Mouse (Mus musculus): ENCODE results near the gene Pkp1. TPM values are rescaled to one million over a fixed set of nuclear protein-coding genes. Genes with fewer than 3 reads are reported as not detected.
A peak's percentile ranks its signal among the peaks of the same experiment; 100 is the strongest.

Pkp1 gene
- 0.08 and 0.23 TPM in 2 replicates for polyA plus RNA-seq (2015; fragmentation: Nextera tagmentation; extraction: Ambion mirVana)

DNA sequence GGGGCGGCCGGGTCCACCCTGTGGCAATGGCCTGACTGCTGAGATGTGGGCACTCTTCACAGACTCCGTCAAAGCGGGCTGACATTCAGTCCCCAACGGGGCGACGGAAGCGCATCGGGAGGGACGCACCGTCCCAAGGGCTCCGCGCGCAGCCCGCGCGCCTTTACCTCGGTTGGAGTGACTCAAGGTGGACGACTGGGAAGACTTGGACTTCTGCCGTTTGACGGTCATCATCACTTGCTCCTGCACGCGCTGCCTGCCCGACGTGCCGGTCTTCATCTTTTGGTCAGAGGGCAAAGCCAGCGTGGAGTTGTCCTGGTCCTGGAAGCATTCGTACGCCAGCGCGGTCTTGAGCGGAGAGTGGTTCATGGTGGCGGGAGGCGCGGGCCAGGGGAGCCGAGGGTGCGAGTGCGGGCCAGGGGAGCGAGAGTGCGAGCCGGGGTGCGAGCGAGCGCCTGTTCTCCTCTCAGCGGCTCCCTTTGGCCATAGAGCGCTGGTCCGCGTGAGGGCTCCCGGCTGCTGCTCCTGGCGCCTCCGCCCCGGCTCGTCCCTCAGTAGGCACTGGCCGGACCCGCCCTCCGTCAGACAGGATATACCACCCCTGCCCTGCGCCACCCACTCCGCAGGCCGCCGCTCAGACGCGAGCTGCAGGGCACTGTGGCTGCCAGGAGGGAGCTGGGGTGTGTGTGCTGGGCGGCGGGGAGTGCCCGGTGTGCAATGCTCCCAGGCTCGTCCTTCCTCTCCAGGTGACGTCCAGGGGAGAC, at the start of gene Pkp1:
Pkp1 (minus strand) TSS at position 564 of the 764 bp plus-strand sequence.
- 1% methylated on average over 64 of the region's 67 CpGs for WGBS
- H3K4me1 ChIP-seq (replicated peaks), result peaks cover 11% of the 10 kb centered on the region
- H3K27ac ChIP-seq (replicated peaks), result no peak within 1 kb of the TSS
- no peak for ATAC-seq (ENCODE audit: low read depth)
- no peaks in the 10 kb centered on the region for H3K36me3 ChIP-seq
- H3K4me3 ChIP-seq, result peak within 1 kb of the TSS; percentile 27
- peak within 1 kb of the TSS; percentile 52 for H3K4me2 ChIP-seq
- H3K27me3 ChIP-seq, result peaks cover 81% of the 10 kb centered on the region
- H3K9me3 ChIP-seq, result no peaks in the 10 kb centered on the region
- H3K9ac ChIP-seq, result peak within 1 kb of the TSS; percentile 34; the same call in 1 of the 2 replicates

GRCm38 (mm10) chr1:135967739-135968138, 48.7 kb upstream of the Pkp1 start:
- Histone ChIP-seq H3K27ac (replicated peaks) (no peak overlapping the region), H3K9ac (no peak overlapping the region), H3K27me3 (no peaks in the 10 kb centered on the region), H3K4me1 (replicated peaks) (no peaks in the 10 kb centered on the region), H3K4me2 (no peak overlapping the region), H3K9me3 (no peaks in the 10 kb centered on the region), H3K36me3 (no peaks in the 10 kb centered on the region), H3K4me3 (no peak overlapping the region)
- no peak for ATAC-seq (ENCODE audit: low read depth)
- WGBS, result 82% methylated on average over 4 of the region's 4 CpGs

GRCm38 (mm10) chr1:135964561-135964960, 45.6 kb upstream of the Pkp1 start:
- Histone ChIP-seq H3K9ac (no peak overlapping the region), H3K27ac (replicated peaks) (no peak overlapping the region), H3K27me3 (no peaks in the 10 kb centered on the region), H3K4me1 (replicated peaks) (no peaks in the 10 kb centered on the region), H3K4me3 (no peak overlapping the region), H3K4me2 (no peak overlapping the region), H3K36me3 (no peaks in the 10 kb centered on the region), H3K9me3 (no peaks in the 10 kb centered on the region)
- no peak for ATAC-seq (ENCODE audit: low read depth)
- WGBS, result 67% methylated on average over 11 of the region's 11 CpGs

DNA sequence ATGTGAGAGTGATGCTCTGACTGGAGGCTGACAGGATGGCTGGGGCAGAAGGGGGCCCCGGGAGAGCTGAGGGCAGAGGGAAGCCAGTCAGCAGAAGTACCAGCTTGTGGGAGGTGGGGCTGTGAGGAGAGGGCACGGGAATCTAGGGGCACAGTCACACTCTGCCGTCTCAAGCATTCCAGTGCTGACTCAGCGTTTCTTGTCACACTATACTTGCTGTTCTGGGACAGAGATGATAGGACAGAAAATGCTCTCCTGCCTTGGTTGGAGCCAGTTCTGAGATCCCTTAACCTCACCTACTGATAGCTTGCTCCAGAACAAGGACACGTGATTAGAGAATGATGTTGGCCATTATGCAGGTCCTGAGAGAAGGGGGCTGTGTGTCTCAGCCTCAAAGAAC, 44.2 kb upstream of the Pkp1 start:
- Histone ChIP-seq H3K9ac (no peak overlapping the region), H3K9me3 (no peaks in the 10 kb centered on the region), H3K4me1 (replicated peaks) (no peaks in the 10 kb centered on the region), H3K4me2 (no peak overlapping the region), H3K36me3 (no peaks in the 10 kb centered on the region), H3K4me3 (no peak overlapping the region), H3K27me3 (no peaks in the 10 kb centered on the region), H3K27ac (replicated peaks) (no peak overlapping the region)
- ATAC-seq (ENCODE audit: low read depth), result no peak
- WGBS, result 80% methylated on average over 5 of the region's 5 CpGs

DNA sequence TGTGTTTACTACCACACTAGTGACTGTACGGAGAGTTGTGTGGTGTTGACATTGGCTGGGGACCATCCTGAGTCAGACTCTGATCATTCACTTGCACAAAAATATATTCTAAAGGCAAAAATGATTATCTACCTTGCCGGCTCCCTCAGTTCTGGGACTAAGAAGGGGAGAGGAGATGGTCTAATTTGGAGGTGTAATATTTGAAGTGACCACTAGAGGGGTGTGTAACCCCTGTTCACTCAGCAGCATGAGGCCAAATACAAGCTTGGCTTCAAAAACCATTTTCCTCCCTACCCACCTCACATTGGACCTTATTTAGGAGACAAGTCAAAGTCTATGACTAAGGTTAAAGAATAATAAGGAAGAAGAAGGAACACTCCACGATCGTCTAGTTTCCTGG, 39.5 kb upstream of the Pkp1 start:
- no peak overlapping the region for H3K27ac ChIP-seq (replicated peaks)
- 47% methylated on average over 4 of the region's 4 CpGs for WGBS
- ATAC-seq (ENCODE audit: low read depth), result no peak; the same call in 1 of the 2 replicates
- H3K9ac ChIP-seq, result no peak overlapping the region
- H3K36me3 ChIP-seq, result no peaks in the 10 kb centered on the region
- no peaks in the 10 kb centered on the region for H3K4me1 ChIP-seq (replicated peaks)
- H3K27me3 ChIP-seq, result peaks cover 4% of the 10 kb centered on the region; the same call in 1 of the 2 replicates
- H3K4me2 ChIP-seq, result no peak overlapping the region
- H3K9me3 ChIP-seq, result no peaks in the 10 kb centered on the region
- no peak overlapping the region for H3K4me3 ChIP-seq

GRCm38 (mm10) chr1:135948871-135949270, 29.9 kb upstream of the Pkp1 start:
- 62% methylated on average over 2 of the region's 2 CpGs for whole genome bisulfite sequencing
- Histone ChIP-seq H3K36me3 (no peaks in the 10 kb centered on the region), H3K27ac (replicated peaks) (no peak overlapping the region), H3K4me2 (no peak overlapping the region), H3K9ac (no peak overlapping the region), H3K4me1 (replicated peaks) (peaks cover under 1% of the 10 kb centered on the region; the same call in 1 of the 2 replicates), H3K4me3 (no peak overlapping the region), H3K9me3 (no peaks in the 10 kb centered on the region), H3K27me3 (peaks cover 4% of the 10 kb centered on the region; the same call in 1 of the 2 replicates)
- ATAC-seq (ENCODE audit: low read depth), result no peak

- H3K27me3 ChIP-seq, result peaks cover 12% of the 10 kb centered on the region; the same call in 1 of the 2 replicates
- H3K9me3 ChIP-seq, result no peaks in the 10 kb centered on the region
- ATAC-seq (ENCODE audit: low read depth), result no peak
- H3K36me3 ChIP-seq, result no peaks in the 10 kb centered on the region
- peaks cover 6% of the 10 kb centered on the region; the same call in 1 of the 2 replicates for H3K4me1 ChIP-seq (replicated peaks)
- no peak overlapping the region for H3K4me2 ChIP-seq
- H3K4me3 ChIP-seq, result no peak overlapping the region
- H3K9ac ChIP-seq, result no peak overlapping the region
- H3K27ac ChIP-seq (replicated peaks), result no peak overlapping the region
- WGBS, result 68% methylated on average over 4 of the region's 4 CpGs
Measured at GRCm38 (mm10) chr1:135946247-135946646, 27.2 kb upstream of the Pkp1 start.

DNA sequence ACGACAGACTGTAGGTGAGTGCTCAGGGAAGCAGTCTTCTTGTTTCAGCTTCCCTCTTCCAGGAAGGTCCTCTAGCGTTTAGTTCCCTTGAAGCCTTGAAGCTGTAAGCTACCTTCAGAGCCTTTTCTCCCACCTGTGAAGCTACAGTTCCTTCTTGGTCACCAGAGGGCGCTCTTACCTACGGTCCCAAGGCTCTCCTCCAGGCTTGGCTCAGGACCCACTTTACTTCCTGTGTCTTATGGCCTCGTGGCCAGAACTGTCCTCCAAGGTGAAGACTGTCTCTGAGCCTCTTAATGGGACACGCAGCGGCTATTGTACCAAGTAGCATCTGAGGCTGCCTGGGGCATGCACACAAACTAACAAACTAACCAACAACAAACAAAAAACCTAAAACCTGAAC, 26.7 kb upstream of the Pkp1 start:
- no peak overlapping the region for H3K4me3 ChIP-seq
- H3K4me2 ChIP-seq, result no peak overlapping the region
- peaks cover 12% of the 10 kb centered on the region; the same call in 1 of the 2 replicates for H3K27me3 ChIP-seq
- no peak for ATAC-seq (ENCODE audit: low read depth)
- H3K4me1 ChIP-seq (replicated peaks), result peaks cover 6% of the 10 kb centered on the region; the same call in 1 of the 2 replicates
- no peaks in the 10 kb centered on the region for H3K9me3 ChIP-seq
- H3K9ac ChIP-seq, result no peak overlapping the region
- no peak overlapping the region for H3K27ac ChIP-seq (replicated peaks)
- no peaks in the 10 kb centered on the region for H3K36me3 ChIP-seq
- WGBS, result 11% methylated on average over 7 of the region's 7 CpGs

DNA sequence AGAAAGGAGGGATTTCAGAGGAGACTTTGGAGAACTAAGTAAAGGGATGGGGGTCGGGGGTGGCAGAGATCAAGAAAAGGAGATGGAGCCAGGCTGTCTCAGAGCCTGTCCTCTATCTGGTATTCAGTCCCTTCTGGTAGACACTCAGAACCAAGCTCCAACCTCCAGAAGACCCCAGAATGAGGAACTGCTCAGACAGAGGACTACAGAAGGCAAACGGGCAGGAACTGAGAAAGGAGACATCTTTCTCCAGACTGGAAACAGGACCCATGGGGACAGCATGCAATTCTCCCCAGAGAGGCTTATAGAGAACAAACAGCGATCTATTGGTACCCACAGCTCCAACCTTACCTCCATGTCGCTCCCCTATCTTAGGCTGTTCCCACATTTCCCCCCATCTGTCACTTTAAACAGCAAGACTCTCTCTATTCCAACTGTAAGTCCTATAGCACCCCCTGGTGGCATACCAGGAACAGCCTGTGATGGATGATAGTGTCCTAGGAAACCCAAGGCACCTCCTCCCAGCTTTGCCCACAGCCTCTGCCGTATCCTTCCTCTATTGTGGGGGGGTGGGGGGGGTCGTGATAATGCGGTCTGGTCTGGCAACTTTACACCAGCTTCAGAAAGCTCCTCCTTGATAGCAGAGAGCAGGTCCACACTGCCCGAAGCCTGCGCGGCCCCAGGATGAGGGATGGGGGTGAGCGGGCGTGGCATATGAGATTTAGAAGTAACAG, 25.7 kb upstream of the Pkp1 start:
- peak; percentile 70 for ATAC-seq (ENCODE audit: low read depth)
- Histone ChIP-seq H3K27me3 (peaks cover 12% of the 10 kb centered on the region; the same call in 1 of the 2 replicates), H3K9me3 (no peaks in the 10 kb centered on the region), H3K27ac (replicated peaks) (no peak overlapping the region), H3K4me1 (replicated peaks) (peaks cover 6% of the 10 kb centered on the region; the same call in 1 of the 2 replicates), H3K9ac (no peak overlapping the region), H3K36me3 (no peaks in the 10 kb centered on the region), H3K4me3 (no peak overlapping the region), H3K4me2 (0 out of 2 replicates have a peak overlapping the region, but pooled peaks have one; percentile 20)
- 44% methylated on average over 12 of the region's 12 CpGs for WGBS

GRCm38 (mm10) chr1:135943713-135944112, 24.7 kb upstream of the Pkp1 start:
- Histone ChIP-seq H3K4me1 (replicated peaks) (peaks cover 6% of the 10 kb centered on the region; the same call in 1 of the 2 replicates), H3K27ac (replicated peaks) (no peak overlapping the region), H3K9ac (no peak overlapping the region), H3K4me2 (no peak overlapping the region), H3K9me3 (no peaks in the 10 kb centered on the region), H3K36me3 (no peaks in the 10 kb centered on the region), H3K4me3 (no peak overlapping the region), H3K27me3 (peaks cover 12% of the 10 kb centered on the region; the same call in 1 of the 2 replicates)
- WGBS, result 96% methylated on average over 2 of the region's 2 CpGs
- peak; percentile 18; the same call in 1 of the 2 replicates for ATAC-seq (ENCODE audit: low read depth)

DNA sequence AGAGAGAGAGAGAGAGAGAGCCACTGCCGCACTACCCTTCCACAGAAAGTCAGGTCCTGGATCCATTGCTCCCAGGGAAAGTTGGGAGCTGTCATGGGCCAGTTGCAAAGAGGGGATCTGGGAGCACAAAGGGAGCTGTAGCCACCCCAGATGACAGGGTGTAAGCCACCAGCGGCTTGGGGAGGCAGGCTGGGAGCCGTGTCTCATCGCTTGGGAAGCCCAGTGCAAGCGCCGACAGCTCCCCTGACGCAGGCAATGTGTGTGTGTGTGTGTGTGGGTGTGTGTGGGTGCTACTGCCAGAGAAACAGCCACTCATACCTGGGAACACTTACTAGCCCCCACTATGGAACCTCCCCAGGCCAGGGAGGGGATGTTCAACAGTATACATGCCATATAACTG, 23.1 kb upstream of the Pkp1 start:
- H3K4me3 ChIP-seq, result no peak overlapping the region
- peaks cover 12% of the 10 kb centered on the region; the same call in 1 of the 2 replicates for H3K27me3 ChIP-seq
- H3K36me3 ChIP-seq, result no peaks in the 10 kb centered on the region
- ATAC-seq (ENCODE audit: low read depth), result no peak
- H3K4me2 ChIP-seq, result no peak overlapping the region
- no peak overlapping the region for H3K27ac ChIP-seq (replicated peaks)
- no peaks in the 10 kb centered on the region for H3K9me3 ChIP-seq
- H3K9ac ChIP-seq, result no peak overlapping the region
- 45% methylated on average over 7 of the region's 7 CpGs for WGBS
- H3K4me1 ChIP-seq (replicated peaks), result peaks cover 6% of the 10 kb centered on the region; the same call in 1 of the 2 replicates
